Mouse (Mus musculus) liver, embryonic 13.5 days (tissue): Measurements from ENCODE around the gene 1700030K09Rik. TPM values are rescaled to one million over a fixed set of nuclear protein-coding genes. Genes with fewer than 3 reads are reported as not detected.

ENCODE experiments used
- microRNA-seq: library from miRNA; unstranded; fragments of <30 nt; microRNA quantifications from one replicate; pipeline ENCODE4, GENCODE M21; 2016
- polyA plus RNA-seq: library from polyadenylated mRNA; unstranded; fragments of >200 nt; fragmentation: Nextera tagmentation; extraction: Ambion mirVana; gene quantifications from 2 replicates; pipeline ENCODE4 v1.2.1, GENCODE M21; 2015

Gene 1700030K09Rik
- polyA plus RNA-seq, 1 experiment from 2014 or later = 4.2 TPM

Small RNA genes within 50 kb of the gene (microRNA-seq; reads per million reads assigned to microRNA genes)
- gene Mir7068 = 2.3 reads per million

Other genes starting within 250 kb of the 1700030K09Rik start
- gene Cib3, start 231.0 kb upstream of the 1700030K09Rik start, polyA plus RNA-seq = not detected in 2 replicates
- gene Gm11034, start 230.2 kb upstream of the 1700030K09Rik start, polyA plus RNA-seq = not detected in 2 replicates
- 38.8 and 43.4 TPM in 2 replicates for gene Fam32a, start 224.2 kb upstream of the 1700030K09Rik start, polyA plus RNA-seq
- 64.1 and 67.7 TPM in 2 replicates for gene Ap1m1, start 203.9 kb upstream of the 1700030K09Rik start, polyA plus RNA-seq
- gene Gm10282, start 138.6 kb upstream of the 1700030K09Rik start, polyA plus RNA-seq = 8.9 and 11.2 TPM in 2 replicates
- 2.1 and 2.9 TPM in 2 replicates for gene Klf2, start 124.8 kb upstream of the 1700030K09Rik start, polyA plus RNA-seq
- 17.5 and 21.1 TPM in 2 replicates for gene Eps15l1, start 22.4 kb upstream of the 1700030K09Rik start, polyA plus RNA-seq
- 0.59 and 0.93 TPM in 2 replicates for gene Calr3, start within 50 bp of the 1700030K09Rik start, polyA plus RNA-seq
- 21.4 and 31.4 TPM in 2 replicates for gene Cherp, start 31.3 kb downstream of the 1700030K09Rik start, polyA plus RNA-seq
- 6.1 and 6.4 TPM in 2 replicates for gene Slc35e1, start 48.7 kb downstream of the 1700030K09Rik start, polyA plus RNA-seq
- 7.9 and 8.0 TPM in 2 replicates for gene Med26, start 104.4 kb downstream of the 1700030K09Rik start, polyA plus RNA-seq
- gene Smim7, start 127.2 kb downstream of the 1700030K09Rik start, polyA plus RNA-seq = 51.6 and 55.3 TPM in 2 replicates
- gene Tmem38a, start 128.2 kb downstream of the 1700030K09Rik start, polyA plus RNA-seq = 1.7 and 2.1 TPM in 2 replicates
- gene Nwd1, start 202.8 kb downstream of the 1700030K09Rik start, polyA plus RNA-seq = not detected in 2 replicates